Mouse (Mus musculus) cerebellum, adult 11-12 months (tissue): ENCODE results near the gene Hist2h2aa1.
A peak's percentile ranks its signal among the peaks of the same experiment; 100 is the strongest.

Experiments
- DNase-seq: peaks from one replicate; pipeline ENCODE4 v3.0.0; 2022

The Hist2h2aa1 gene

DNA sequence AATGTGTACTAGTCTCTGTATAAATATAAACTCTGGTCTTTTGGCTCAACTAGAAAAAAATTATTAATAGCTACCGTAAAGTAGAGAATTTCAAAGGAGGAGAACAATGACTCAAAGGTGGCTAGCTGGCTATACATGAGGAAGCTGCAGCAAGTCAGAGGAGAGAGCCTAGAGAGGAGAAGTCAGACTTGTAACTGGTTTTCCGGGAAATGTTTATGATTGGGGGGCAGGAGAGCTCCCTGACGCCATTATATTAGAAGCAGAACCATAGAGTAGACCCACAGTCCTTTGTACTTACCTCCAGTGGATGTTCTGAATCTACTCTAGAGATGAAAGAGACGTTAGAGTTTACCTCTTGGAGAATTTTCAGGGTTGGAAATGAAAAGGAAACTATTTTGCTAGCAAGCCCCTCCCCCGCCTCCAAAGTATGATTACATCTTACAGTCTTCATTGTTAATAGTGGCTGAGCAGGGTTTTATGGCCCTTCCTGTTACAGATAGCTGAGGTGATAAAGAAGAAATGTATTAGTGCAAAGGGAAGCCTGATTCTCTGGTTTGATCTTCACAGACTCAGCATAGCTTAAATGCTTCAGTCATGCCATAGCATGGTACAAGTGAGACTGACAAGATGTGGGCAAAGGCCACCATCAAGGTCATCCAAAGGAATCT lies 10.8 kb downstream of the Hist2h2aa1 start:
- no peak for DNase-seq

DNA sequence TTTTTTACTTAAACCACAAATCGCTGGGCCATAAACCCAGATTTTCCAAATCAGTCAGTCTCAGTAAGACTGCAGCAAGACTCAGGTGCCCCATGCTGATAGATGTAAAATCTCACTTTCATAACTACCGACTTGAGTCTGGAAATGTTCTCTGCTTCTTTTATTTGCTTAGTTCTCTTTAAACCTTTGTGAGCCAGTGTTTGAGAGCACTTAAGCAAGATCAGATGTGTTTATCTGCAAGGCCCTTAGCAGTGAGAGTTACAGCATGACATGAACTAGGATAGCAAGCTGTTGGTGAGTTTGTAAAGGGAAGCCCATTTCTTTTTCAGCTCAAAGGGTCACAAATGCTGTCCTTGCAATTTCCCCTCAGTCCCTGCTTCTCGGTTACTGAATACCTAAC lies 11.9 kb downstream of the Hist2h2aa1 start:
- DNase-seq = no peak

DNA sequence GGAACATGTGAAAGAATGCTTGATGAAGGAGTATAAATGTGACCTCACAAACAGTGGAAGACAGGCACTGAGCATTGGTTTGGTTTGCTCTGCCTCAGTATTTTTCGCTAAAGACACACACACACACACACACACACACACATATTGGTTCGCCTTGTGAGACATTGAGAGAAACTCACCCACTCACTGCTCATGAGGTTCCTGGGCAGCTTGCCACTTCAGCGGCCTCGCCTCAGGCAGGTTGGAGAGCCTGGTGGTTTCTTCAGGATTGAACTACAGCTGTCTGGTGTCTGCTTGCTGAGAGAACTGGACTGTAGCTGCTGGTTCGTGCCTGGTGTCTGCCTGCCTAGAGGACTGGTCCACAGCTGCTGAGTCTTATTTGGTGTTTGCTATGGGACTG lies 14.9 kb downstream of the Hist2h2aa1 start:
- no peak for DNase-seq

DNA sequence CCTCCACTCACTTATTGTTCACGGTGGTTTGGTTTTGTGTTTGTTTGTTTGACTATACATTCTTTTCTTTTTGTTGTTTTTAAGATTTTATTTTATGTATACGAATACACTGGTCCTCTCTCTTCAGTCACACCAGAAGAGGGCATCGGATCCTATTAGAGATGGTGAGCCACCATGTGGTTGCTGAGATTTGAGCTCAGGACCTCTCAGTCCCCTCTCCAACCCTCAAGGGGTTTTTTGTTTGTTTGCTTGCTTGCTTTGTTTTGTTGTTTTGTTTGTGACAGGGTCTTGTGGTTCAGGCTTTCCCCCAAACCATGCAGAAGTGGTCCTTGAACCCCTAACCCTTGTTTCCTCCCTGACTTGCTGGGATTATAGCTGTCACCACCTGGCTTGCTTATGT lies 16.3 kb downstream of the Hist2h2aa1 start:
- DNase-seq = no peak

DNA sequence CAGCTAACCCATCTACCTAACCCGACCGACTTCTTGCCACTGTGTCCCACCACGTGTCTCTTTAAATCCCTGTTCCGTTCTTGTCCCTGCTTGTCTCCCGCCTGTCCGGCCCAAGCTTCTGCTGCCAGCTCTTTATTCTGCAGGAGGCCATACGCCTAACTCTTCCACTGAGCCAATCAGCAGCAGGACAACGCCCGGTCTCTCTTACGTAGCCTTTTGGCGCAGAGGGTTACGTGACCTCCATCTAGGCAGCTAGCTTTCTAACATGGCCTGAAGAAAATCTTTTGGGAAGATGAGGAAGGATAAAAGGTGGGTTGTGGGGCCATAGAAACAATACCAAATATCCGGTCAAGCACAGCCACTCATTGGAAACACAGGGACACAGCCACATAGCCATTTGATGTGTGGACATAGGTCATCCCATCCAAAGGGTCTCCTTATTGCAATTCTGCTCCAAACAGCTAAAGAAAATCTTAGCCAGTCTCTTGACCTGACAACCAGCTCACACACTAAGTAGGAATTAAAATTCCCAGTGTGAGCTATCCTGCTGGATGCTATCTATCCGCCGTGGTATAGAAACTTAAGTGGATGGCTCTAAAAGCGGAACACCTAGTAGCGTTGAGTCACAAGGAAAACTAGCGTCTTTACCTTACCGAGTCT lies 17.0 kb downstream of the Hist2h2aa1 start:
- DNase-seq = peak; percentile 95

DNA sequence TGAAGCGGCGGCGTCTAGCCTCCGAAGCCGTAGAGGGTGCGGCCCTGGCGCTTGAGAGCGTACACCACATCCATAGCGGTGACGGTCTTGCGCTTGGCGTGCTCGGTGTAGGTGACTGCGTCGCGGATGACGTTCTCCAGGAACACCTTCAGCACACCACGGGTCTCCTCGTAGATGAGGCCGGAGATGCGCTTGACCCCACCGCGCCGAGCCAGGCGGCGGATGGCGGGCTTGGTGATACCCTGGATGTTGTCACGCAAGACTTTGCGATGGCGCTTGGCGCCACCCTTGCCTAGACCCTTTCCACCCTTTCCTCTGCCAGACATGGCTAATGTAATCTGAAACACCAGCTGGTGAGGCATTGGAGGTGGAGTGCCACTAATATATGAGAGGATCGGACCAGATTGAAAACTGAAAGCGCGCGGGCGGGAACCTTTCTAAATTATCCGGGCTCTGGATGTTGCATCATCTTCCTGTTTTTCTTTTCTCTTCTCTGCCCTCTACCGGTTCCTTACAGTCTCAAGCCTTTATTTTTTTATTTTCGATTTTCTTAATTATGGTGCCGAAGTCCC lies 17.8 kb downstream of the Hist2h2aa1 start, which contains the start of gene Hist2h4:
Gene Hist2h4, minus strand, starts transcription at position 333 of the 572 bp plus-strand sequence.
- DNase-seq = peak; percentile 97

DNA sequence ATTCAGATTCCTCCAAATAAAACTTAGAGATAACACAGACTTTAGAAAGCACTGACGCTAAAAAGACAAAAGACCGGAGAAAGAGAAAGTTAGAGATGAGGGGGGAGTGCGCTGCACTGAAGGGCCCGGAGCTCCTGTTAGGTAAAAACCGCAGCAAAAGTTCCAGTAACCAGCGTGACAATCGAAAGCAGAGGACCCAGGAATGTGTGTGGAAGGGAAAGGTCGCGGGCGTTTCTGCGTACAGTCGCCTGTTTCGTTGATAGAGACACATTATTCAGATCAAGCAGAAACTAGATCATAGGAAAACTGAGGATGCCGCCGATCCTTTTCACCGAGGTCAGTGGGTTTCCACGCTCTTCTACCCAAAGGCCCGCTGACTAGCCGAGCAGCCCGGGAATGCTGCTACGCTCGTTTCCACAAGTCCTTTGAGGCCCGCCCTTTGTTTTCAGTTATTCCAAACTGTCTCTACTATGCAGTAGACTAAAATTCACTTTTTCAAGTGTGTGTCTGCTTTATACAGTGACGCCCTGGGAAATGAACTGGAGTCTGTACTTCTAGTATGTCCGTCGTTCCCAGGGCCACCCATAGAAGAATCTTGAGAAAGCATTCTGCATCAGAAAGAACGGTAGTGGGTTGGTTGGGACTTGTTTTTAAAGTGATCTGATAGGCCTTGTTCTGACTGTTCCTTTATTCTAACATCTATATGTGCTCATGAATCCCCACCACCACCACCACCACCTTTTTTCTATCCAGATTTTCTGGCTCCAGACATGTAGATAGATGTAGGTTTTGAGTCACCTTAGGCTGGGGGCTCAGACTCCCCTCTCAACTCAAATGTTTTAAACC lies 18.5 kb downstream of the Hist2h2aa1 start:
- DNase-seq = peak; percentile 58

DNA sequence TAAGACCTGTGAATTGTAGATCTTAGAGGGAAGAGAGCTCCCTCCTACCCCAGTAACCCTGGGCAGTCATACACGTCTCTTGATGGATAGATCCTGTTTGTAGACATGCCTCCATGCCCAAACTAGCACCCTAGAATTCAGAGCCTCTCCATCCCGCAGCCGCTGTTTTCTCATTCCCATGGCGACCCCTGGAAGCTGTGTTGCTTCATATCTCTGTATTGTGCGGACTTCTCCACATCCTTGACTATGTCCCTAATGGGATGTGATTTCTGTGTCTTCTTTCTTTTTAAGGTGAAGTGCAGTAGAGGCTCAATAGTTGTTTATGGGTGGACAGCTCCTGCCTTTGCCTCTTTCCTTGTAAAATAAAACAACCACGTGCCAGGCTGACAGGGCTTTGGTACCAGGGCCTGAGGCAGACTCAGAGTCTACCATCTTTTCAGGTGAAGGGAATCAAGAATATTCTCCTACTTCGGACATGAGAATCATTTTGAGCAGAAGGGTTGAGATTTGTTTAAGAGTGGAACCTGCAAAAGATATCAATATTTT lies 19.2 kb downstream of the Hist2h2aa1 start:
- DNase-seq = peak; percentile 32

DNA sequence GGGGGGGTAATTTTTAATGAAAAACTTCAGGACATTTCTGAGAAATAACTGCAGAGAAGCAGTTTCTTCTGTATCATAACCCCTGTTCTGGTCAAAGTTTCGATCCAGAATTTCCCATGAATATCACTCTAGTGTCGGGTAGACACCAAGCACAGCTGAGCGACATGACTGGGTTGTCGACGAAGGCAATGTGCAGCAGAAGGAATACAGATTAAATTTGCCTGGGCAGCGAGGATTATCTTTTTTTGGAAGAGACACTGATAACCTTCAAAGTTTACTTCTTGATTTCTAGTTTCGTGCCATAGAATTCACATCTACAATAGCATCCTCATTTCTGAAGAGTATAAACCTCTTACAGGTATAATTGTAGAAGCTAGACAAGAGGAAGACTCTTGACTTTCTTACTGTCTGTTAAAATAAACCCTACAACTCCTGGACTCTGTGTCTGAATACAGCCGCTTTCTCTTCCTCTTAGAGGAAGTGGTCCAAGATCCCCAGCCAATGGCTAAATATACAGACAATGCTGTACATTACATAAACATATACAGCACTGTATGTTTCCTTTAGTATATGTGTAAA lies 20.9 kb downstream of the Hist2h2aa1 start:
- DNase-seq = no peak

DNA sequence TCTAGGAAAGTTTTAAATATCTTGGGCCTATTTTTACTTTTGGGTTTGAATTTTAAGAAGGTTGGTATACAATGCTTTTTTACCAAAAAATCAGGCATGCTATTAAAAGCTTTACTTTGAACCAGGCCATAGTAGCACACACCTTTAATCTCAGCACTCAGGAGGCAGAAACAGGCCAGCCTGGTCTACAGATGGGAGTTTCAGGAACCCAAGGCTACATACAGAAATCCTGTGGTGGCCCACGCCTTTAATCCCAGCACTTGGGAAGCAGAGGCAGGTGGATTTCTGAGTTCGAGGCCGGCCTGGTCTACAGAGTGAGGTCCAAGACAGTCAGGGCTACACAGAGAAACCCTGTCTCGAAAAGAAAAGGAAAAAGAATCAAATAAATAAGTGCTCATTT lies 22.2 kb downstream of the Hist2h2aa1 start:
- DNase-seq = no peak

DNA sequence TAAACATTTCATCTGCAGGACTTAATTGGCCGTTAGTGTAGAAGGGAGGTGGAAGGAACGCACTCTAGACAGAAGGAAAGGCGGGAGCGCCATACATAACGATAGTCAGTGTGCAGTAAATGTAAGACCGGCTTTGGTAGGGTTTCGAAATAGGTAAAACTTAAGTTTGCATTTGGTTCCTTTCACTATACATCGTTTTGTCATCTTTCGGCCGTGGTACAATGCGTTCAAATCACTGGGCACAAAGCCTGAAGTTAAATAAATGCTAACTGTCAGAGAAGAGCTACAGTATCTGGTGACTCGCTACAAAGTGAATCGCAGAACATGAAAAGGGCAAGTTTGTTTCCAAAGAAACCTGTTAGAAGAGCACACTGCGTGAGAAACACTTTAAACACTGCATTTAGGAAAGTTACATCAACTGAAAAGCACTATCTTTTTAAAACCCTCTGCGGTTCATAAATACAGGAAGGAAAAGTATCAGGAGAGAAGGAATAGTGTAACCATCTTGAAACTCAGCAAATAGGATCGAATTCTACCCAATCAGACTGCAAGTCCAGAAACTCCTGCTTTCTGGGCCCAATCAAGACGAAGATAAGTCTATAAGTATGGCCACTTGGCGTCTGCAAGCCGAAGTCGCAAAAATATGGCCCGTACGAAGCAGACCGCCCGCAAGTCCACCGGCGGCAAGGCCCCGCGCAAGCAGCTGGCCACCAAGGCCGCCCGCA lies 22.9 kb downstream of the Hist2h2aa1 start, which contains the start of gene Hist2h3b:
Gene Hist2h3b, plus strand, starts transcription at position 604 of the 725 bp plus-strand sequence.
- peak; percentile 85 for DNase-seq

DNA sequence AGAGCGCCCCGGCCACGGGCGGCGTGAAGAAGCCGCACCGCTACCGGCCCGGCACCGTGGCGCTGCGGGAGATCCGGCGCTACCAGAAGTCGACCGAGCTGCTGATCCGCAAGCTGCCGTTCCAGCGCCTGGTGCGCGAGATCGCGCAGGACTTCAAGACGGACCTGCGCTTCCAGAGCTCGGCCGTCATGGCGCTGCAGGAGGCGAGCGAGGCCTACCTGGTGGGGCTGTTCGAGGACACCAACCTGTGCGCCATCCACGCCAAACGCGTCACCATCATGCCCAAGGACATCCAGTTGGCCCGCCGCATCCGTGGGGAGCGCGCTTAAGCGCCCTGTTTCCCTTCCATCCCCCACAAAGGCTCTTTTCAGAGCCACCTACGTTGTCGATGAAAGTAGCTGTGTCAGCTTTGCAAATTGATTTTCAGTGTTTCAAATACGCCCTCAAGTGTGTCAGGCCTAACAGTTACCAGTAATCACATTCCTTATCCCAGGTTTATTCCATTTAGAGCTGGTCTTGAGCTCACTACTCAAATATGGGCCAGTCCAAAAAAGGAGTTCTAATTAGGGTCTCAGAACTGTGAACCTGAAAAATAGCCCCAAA lies 23.6 kb downstream of the Hist2h2aa1 start:
- DNase-seq = peak; percentile 68

DNA sequence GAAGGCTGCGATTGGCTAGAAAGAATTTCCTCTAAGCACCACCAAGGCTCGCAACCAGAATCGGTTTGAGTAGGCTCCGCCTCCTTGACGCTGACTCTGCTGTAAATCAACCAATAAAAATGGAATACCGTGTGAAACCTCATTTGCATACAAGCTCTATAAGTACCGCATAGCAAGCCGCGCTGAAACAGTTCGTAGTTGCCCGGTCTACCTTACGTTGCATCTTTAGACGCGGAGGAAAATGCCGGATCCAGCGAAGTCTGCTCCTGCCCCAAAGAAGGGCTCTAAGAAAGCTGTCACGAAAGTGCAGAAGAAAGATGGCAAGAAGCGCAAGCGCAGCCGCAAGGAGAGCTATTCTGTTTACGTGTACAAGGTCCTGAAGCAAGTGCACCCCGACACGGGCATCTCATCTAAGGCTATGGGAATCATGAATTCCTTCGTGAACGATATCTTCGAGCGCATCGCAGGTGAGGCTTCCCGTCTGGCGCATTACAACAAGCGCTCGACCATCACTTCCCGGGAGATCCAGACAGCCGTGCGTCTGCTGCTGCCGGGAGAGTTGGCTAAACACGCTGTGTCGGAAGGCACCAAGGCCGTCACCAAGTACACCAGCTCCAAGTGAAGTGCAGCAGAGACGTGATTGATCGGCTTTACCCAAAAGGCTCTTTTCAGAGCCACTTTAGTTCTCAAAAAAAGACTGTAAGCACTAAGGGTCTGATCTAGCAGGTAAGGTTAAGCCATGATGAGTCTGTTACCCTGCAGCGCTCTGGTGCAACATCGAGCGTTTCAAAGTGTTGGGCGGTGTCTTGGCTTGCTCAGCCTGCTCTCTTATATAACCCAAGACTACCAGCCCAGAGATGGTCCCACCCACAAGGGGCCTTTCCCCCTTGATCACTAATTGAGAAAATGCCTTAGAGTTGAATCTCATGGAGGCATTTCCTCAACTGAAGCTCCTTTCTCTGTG lies 24.5 kb downstream of the Hist2h2aa1 start, which contains the start of gene Hist2h2bb:
Gene Hist2h2bb, plus strand, starts transcription at position 242 of the 964 bp plus-strand sequence.
- DNase-seq = peak; percentile 96

DNA sequence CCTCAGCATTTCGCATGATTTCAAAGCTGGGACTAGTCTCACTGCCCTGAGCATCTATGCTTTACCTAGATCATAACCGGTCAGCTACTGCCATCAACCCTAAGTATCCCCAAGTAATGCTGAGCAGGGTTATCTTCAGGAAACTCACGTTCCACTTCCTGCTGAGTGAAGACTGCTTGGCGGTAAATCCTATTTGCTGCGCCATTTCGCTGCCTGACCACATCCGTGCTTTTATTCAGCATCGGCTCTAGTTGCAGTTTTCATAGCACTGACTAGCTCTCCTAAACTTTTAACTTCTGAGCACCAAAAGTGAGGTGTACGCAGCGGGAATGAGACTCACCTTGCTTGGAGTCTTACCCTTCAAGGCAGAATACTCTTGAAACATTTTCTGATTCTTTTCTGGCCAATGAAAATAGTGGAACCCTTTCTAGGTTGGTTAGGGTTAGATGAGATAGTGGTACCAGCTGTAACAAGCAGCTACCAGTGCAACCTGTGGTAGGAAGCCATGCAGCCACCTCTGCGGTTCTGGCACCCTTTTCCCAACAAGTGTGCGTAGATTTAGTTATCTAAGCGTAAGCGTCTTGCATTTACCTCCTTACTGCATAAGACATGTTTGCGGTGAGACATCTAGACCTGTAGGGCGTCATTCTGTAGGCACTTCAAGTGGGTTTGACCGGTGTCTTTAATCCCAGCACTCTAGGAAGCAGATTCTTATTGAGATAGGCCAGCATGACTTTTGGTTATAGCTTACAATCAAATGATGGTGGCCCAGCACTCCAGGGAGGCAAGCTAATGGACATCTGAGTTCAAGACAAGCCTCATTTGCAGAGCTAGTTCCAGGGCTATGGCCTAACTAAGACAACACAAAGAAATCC lies 28.5 kb downstream of the Hist2h2aa1 start:
- DNase-seq = no peak

DNA sequence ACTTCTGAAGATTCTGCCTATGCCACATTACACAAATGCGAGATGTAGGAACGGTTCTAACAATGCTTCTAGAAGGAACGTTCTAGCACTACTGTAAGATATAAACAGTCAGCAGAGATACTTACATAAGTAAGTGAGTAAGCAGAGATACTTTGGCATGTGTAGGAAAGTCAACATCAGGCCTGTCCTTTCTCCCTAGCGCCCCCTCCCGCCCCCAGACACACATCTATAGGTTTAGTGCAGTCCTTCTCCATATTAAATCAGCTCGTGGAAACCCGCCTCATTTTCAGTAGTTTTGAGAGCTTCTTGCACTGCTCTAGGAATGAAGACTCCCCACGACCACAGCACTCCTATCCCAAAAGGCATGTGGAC lies 32.1 kb downstream of the Hist2h2aa1 start:
- no peak for DNase-seq

DNA sequence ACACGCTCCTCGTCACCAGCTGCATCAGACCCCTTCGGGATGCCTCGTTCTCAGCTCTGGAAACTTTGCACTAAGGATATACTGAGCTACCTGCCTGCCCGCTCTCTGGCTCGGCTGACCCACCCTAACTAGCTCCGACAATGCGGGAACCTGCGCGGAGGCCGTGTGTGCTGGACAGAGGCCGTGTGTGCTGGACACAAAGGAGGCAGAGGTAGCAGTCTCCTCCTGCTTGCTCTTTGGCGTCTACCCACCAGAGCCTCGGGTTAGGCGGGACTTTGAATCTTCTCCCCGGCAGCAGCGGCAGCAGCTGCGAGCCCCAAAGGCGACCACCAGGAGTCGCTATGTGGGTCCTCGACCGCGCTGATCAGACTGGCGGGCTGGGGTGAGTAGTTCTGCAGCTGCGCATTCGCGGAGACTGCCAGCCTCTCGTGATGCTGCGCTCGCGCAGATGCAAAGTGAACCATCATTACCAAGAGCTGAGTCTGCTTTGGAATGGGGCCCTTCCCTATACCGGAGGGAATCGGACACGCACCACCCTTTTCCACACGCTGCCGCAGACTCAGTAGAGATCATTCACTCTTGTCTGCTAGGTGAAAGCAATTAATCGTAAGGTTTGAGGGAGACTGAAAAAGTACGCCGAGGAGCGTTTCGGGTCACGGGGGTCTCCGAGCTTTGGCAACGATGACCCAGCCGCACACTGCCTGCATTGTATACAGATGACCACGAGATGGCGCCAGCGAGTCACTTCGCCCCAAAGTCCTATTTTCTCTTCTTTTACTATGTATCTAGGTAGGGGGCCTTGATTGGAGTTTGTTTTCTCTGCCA lies 32.7 kb downstream of the Hist2h2aa1 start:
- peak; percentile 91 for DNase-seq

DNA sequence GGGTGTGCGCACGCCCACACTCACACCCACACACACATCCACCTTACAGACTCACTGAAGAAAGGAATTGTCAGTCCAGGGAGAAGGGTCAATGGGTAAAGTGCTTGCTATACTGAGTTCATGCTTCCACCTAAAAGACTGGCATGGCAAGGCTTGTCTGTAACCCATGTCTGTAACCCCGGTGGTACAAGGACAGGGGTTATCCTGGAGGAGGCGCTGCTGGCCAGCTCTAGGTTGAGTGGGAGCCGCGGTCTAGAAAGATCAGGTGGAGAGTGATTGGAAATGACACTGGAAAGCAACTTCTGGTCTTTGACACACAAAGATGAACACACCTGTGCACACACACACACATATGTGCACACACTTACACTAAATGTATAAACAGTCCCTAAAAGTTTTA lies 35.4 kb downstream of the Hist2h2aa1 start:
- no peak for DNase-seq

DNA sequence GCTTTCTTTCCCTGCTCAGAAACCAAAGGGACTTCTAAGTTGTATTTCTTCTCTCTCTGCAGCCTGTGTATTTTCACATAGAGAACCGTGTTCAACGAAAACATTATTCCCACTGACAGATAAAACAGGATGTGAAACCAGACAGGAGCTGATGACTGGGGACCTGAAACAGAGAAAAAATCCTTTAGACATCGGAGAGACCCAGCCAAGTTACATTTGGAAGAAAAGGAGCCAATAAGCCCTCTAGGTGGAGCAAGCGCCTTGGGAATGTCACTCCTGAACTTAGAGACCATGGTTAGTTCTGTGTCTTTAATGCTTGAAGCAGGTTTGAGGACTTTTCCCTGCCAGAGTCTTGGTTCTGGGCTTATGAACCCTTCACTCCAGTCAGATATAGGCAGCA lies 39.2 kb downstream of the Hist2h2aa1 start:
- DNase-seq = no peak
